Mouse (Mus musculus) embryonic facial prominence, embryonic 14.5 days (tissue): ENCODE measurements at regions not wholly inside any gene's neighbourhood (a gene's known extent, or its start where the extent isn't known, plus 50 kb on each side); places are given as distances from the start of the nearest gene placed in this dataset.
A peak's percentile ranks its signal among the peaks of the same experiment; 100 is the strongest.

Experiments
- ATAC-seq: fragments of 200-750 bp; cut with Nextera tagmentation; 2 replicates; pipeline ENCODE4 v1.8.0; 2017; ENCODE audit warnings: low read depth, moderate number of reproducible peaks, moderate TSS enrichment
- DNase-seq: peaks from one replicate; pipeline ENCODE4 v3.0.0-alpha.2; 2015; ENCODE audit warnings: low spot score
- H3K27ac ChIP-seq: fragments of 300-500 bp; sonication (generic); replicated peaks from 2 replicates; pipeline ENCODE4 v1.5.1; 2014; ENCODE audit warnings: low read depth, mild to moderate bottlenecking, low read length, moderate library complexity
- H3K27me3 ChIP-seq: fragments of 300-500 bp; sonication (generic); replicated peaks from 2 replicates; pipeline ENCODE4 v1.6.1; 2014; ENCODE audit warnings: low read length; ENCODE audit not compliant: control insufficient read depth, insufficient read depth
- H3K36me3 ChIP-seq: fragments of 300-500 bp; sonication (generic); 2 replicates; pipeline ENCODE4 v1.6.1; 2014; ENCODE audit warnings: low read length, mixed read lengths; ENCODE audit not compliant: control insufficient read depth, insufficient read depth
- H3K4me1 ChIP-seq: fragments of 300-500 bp; sonication (generic); 2 replicates; pipeline ENCODE4 v1.6.1; 2014; ENCODE audit warnings: antibody characterized with exemption, low read length; ENCODE audit not compliant: control insufficient read depth, insufficient read depth
- H3K4me2 ChIP-seq: fragments of 300-500 bp; sonication (generic); 2 replicates; pipeline ENCODE4 v1.6.1; 2014; ENCODE audit warnings: low read depth, mild to moderate bottlenecking, low read length, moderate library complexity, mixed read lengths
- H3K4me3 ChIP-seq: fragments of 300-500 bp; sonication (generic); 2 replicates; pipeline ENCODE4 v1.5.1; 2014; ENCODE audit warnings: low read depth, mild to moderate bottlenecking, low read length
- H3K9ac ChIP-seq: fragments of 300-500 bp; sonication (generic); 2 replicates; pipeline ENCODE4 v1.6.1; 2014; ENCODE audit warnings: low read depth, mild to moderate bottlenecking, low read length, moderate library complexity, mixed read lengths
- H3K9me3 ChIP-seq: fragments of 300-500 bp; sonication (generic); 2 replicates; pipeline ENCODE4 v1.6.1; 2016; ENCODE audit warnings: low read length; ENCODE audit not compliant: control insufficient read depth
- WGBS: fragments of 180-500 bp; shearing (Covaris S2); extraction: QIAGEN DNeasy Blood & Tissue Kit; methylation state at CpG from one replicate; pipeline ENCODE4 v1.1.7; 2014; 5-methylcytosine and 5-hydroxymethylcytosine counted together

DNA sequence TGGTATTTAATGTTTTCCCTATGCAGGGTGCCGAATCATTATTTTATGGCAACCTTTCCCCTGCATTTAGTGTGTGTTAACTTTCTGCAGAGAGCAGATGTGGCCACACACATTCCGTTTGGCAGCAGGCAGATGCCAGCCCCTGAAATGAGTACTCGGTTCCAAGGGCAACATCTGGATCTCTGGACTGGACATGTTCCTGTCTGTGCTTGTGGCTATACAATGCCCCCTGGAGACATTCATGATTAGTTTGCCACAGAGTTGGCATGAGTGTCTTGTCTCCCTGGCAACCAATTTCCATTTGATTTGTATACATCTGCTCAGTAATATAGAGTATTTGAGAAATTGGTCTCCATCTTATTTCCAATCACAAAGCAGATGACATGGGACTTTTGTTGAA lies 1676.3 kb upstream of the Got2 start:
- ATAC-seq (no peak), DNase-seq (peak; percentile 73)
- 47% methylated on average over 3 of the region's 3 CpGs for WGBS

GRCm38 (mm10) chr8:97543881-97544280 lies 1655.5 kb upstream of the Got2 start:
- Histone ChIP-seq H3K4me3 (no peak overlapping the region), H3K4me1 (no peaks in the 10 kb centered on the region), H3K9me3 (no peaks in the 10 kb centered on the region), H3K27me3 (no peaks in the 10 kb centered on the region), H3K36me3 (no peaks in the 10 kb centered on the region), H3K27ac (no peak overlapping the region), H3K9ac (no peak overlapping the region), H3K4me2 (no peak overlapping the region)
- no peak for DNase-seq
- no peak for ATAC-seq
- 64% methylated on average over 4 of the region's 4 CpGs for WGBS

More for the DNA sequence above, 1676.3 kb upstream of the Got2 start:
- H3K27me3 ChIP-seq: no peaks in the 10 kb centered on the region
- no peak overlapping the region for H3K9ac ChIP-seq
- H3K4me2 ChIP-seq: no peak overlapping the region
- H3K9me3 ChIP-seq: no peaks in the 10 kb centered on the region
- no peak overlapping the region for H3K27ac ChIP-seq
- H3K4me3 ChIP-seq: no peak overlapping the region
- H3K4me1 ChIP-seq: no peaks in the 10 kb centered on the region
- H3K36me3 ChIP-seq: no peaks in the 10 kb centered on the region

DNA sequence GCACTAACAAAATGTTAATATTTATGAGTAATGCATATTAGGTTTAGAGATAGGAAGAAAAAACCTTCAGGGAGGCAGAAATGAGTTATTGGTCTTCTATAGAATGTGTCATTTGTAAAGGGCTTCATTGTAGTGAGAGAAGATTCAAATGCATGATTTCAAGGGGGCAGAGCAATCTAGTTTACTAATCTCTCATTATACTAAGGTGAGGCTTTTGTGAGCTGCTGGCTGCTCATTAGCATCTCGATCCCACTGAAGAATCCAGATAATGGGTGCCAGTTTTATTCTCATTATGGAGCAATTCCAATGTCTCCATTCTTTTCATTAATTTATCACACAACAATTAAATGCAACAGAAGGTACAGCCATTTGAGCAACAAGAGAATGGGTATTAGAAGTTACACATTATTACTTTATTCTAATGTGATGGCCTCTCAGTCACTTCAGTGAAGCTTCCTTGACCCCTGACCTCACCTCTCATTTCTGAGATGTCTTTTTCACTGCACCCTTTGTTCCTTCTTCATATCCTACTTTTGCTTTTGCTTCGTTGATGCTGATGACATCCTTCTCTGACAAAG lies 1644.8 kb upstream of the Got2 start:
- Histone ChIP-seq H3K4me2 (no peak overlapping the region), H3K4me3 (no peak overlapping the region), H3K27ac (no peak overlapping the region), H3K9ac (no peak overlapping the region), H3K9me3 (no peaks in the 10 kb centered on the region), H3K4me1 (no peaks in the 10 kb centered on the region), H3K27me3 (no peaks in the 10 kb centered on the region), H3K36me3 (no peaks in the 10 kb centered on the region)
- no peak for ATAC-seq
- WGBS: 60% methylated on average over 2 of the region's 2 CpGs
- DNase-seq: no peak
